In the genomic region with DNA sequence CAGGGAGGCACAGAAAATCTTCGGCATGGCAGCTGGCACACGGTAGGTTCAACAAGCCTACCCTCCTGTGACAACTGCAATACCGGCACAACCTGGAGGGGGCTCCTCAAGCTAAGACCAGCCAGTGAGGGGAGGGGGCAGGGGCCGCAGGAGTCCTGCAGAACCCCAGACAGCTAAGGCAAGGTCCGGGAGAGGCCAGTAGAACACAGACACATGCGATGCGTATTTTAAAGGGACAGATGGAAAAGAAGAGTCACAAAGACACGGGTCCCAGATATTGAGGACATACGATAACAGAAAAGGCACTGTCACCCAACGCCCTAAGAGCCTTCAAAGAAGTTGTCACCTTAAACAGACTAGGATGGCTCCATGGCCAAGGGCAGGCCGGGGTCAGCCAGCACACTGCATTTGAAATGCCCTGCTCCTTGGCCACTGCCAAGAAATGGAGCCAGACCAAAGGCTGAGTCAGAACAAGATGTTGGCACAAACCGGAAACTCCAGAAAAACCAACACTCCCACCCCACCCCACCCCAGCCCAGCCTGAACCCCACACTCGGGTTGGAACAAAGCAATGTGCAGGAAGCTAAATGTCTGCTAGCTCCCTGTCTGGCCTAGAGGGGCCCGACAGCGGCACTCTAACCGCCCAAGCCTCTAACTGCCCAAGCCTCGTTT, we compare ENCODE assay signal across 9 mouse cellular contexts. TPM values are rescaled to one million over a fixed set of nuclear protein-coding genes. Genes with fewer than 3 reads are reported as not detected.
DNase-seq lines count a peak whose midpoint lies in the region; ATAC-seq and TF ChIP-seq lines count a peak whose summit lies in the region.
"Had no signal": no experiment of that assay in that cellular context is flagged by ENCODE, and none has a peak within 500 bp of the region (broad histone marks: within the 10 kb centered on the region; RNA-seq: fewer than 3 reads in every experiment).

No protein-coding gene starts in this region.

- H3K9me3 ChIP-seq in heart, embryonic 16.5 days (replicated peaks; ENCODE audit: control insufficient read depth, low read length): no peaks in the 10 kb centered on the region
- no peaks in the 10 kb centered on the region for H3K9me3 ChIP-seq in heart, embryonic 10.5 days
- no peaks in the 10 kb centered on the region for H3K9me3 ChIP-seq in hindbrain, embryonic 14.5 days (ENCODE audit: control insufficient read depth, low read length)
- H3K9me3 ChIP-seq: heart, embryonic 13.5 days had no signal

- TF ChIP-seq POLR2A in thymus, adult 2 months (IDR thresholded peaks at IDR 0.05; ENCODE audit: control insufficient read depth, extremely low read depth, insufficient read depth, low read length, poor library complexity): no peak

- ATAC-seq in heart, embryonic 16.5 days (replicated peaks; ENCODE audit: extremely low read depth, insufficient read depth, low FRiP score): 0 out of 2 replicates have a peak, but pooled peaks have one; percentile 31
- peak; percentile 49; the same call in 1 of the 2 replicates for ATAC-seq in hindbrain, embryonic 14.5 days (ENCODE audit: low FRiP score)

- H3K27ac ChIP-seq in heart, embryonic 16.5 days (ENCODE audit: low read length): no peak overlapping the region
- H3K27ac ChIP-seq in heart, embryonic 10.5 days: no peak overlapping the region
- H3K27ac ChIP-seq in thymus, adult 2 months (ENCODE audit: control insufficient read depth, insufficient read depth, low read length): no peak overlapping the region
- no peak overlapping the region for H3K27ac ChIP-seq in hindbrain, embryonic 14.5 days
- H3K27ac ChIP-seq: heart, embryonic 13.5 days had no signal

- peaks cover 2% of the 10 kb centered on the region; the same call in 1 of the 2 replicates for H3K4me1 ChIP-seq in heart, embryonic 16.5 days (ENCODE audit: control insufficient read depth, insufficient read depth, low read length)
- peaks cover 33% of the 10 kb centered on the region for H3K4me1 ChIP-seq in heart, embryonic 10.5 days
- H3K4me1 ChIP-seq in thymus, adult 2 months (replicated peaks; ENCODE audit: control insufficient read depth, insufficient read depth, low read length): peaks cover 4% of the 10 kb centered on the region
- H3K4me1 ChIP-seq in hindbrain, embryonic 14.5 days (replicated peaks; ENCODE audit: control insufficient read depth, insufficient read depth, low read length): no peaks in the 10 kb centered on the region

- TF ChIP-seq CTCF in thymus, adult 2 months (IDR thresholded peaks at IDR 0.05; ENCODE audit: borderline replicate concordance, control insufficient read depth, extremely low read depth, insufficient read depth, low read length, poor library complexity): 0 out of 2 replicates have a peak, but pooled peaks have one; percentile 33

- no peaks in the 10 kb centered on the region for H3K27me3 ChIP-seq in heart, embryonic 16.5 days (ENCODE audit: control insufficient read depth, insufficient read depth, low read length)
- H3K27me3 ChIP-seq in heart, embryonic 10.5 days (ENCODE audit: insufficient read depth, poor library complexity, severe bottlenecking): no peaks in the 10 kb centered on the region
- H3K27me3 ChIP-seq in thymus, adult 2 months (ENCODE audit: control insufficient read depth, insufficient read depth, low read length): no peaks in the 10 kb centered on the region
- no peaks in the 10 kb centered on the region for H3K27me3 ChIP-seq in hindbrain, embryonic 14.5 days (ENCODE audit: control insufficient read depth, insufficient read depth, low read length)
- H3K27me3 ChIP-seq: heart, embryonic 13.5 days had no signal

- 64% methylated on average over 17 of the region's 17 CpGs for WGBS in heart, embryonic 16.5 days
- 74% methylated on average over 17 of the region's 17 CpGs for WGBS in heart, embryonic 10.5 days
- WGBS in thymus, adult 2 months: 75% methylated on average over 17 of the region's 17 CpGs
- WGBS in hindbrain, embryonic 14.5 days: 83% methylated on average over 17 of the region's 17 CpGs

- no peak overlapping the region for H3K4me2 ChIP-seq in heart, embryonic 16.5 days (ENCODE audit: low read depth, low read length)
- H3K4me2 ChIP-seq in hindbrain, embryonic 14.5 days (replicated peaks): no peak overlapping the region
- H3K4me2 ChIP-seq: heart, embryonic 13.5 days had no signal

- H3K4me3 ChIP-seq in heart, embryonic 16.5 days (ENCODE audit: low read length): no peak overlapping the region
- H3K4me3 ChIP-seq in heart, embryonic 10.5 days: no peak overlapping the region
- H3K4me3 ChIP-seq in thymus, adult 2 months (ENCODE audit: control insufficient read depth, insufficient read depth, low read length): no peak overlapping the region
- H3K4me3 ChIP-seq in hindbrain, embryonic 14.5 days (replicated peaks; ENCODE audit: low read length): no peak overlapping the region
- H3K4me3 ChIP-seq: heart, embryonic 13.5 days had no signal

- no peak overlapping the region for H3K9ac ChIP-seq in heart, embryonic 16.5 days (ENCODE audit: low read length)
- H3K9ac ChIP-seq in hindbrain, embryonic 14.5 days: no peak overlapping the region
- H3K9ac ChIP-seq: heart, embryonic 13.5 days had no signal

- no peak for DNase-seq in heart, embryonic 10.5 days (ENCODE audit: low spot score)
- peak; percentile 62 for DNase-seq in thymus, adult 2 months
- DNase-seq in thymus, adult 18-20 months: no peak
- no peak for DNase-seq in hindbrain, embryonic 14.5 days (ENCODE audit: low spot score)
- peak; percentile 43 for DNase-seq in thymus, postnatal 0 days (ENCODE audit: low spot score)
- DNase-seq in layer of hippocampus, adult 9-10 months (ENCODE audit: low spot score): no peak
- no peak for DNase-seq in kidney, postnatal 14 days

- peaks cover 9% of the 10 kb centered on the region; the same call in 1 of the 2 replicates for H3K36me3 ChIP-seq in heart, embryonic 16.5 days (ENCODE audit: control insufficient read depth, insufficient read depth)
- peaks cover 71% of the 10 kb centered on the region for H3K36me3 ChIP-seq in heart, embryonic 10.5 days
- H3K36me3 ChIP-seq in thymus, adult 2 months (ENCODE audit: control insufficient read depth, insufficient read depth, low read length): peaks cover 41% of the 10 kb centered on the region
- H3K36me3 ChIP-seq in hindbrain, embryonic 14.5 days (replicated peaks; ENCODE audit: control insufficient read depth, insufficient read depth): peaks cover 50% of the 10 kb centered on the region

RNA-seq across cellular contexts. Expression of a gene that starts 53.4 kb away (rescaled TPM):
- polyA plus RNA-seq in heart, embryonic 16.5 days (2015; fragmentation: Nextera tagmentation; extraction: Ambion mirVana): 51.4 and 68.8 TPM in 2 replicates
- 80.6 and 114 TPM in 2 replicates for polyA plus RNA-seq in heart, embryonic 10.5 days (2016; fragmentation: Nextera tagmentation; extraction: Ambion mirVana)
- 107 and 117 TPM in 2 replicates for polyA plus RNA-seq in thymus, adult 2 months (2012; rRNA removed)
- polyA plus RNA-seq in hindbrain, embryonic 14.5 days (2014; fragmentation: Nextera tagmentation; extraction: Ambion mirVana): 48.8 and 49.6 TPM in 2 replicates
- 165 and 193 TPM in 2 replicates for polyA plus RNA-seq in thymus, postnatal 0 days (2015; fragmentation: Nextera tagmentation; extraction: Ambion mirVana)

Comparison
In these comparisons a context has a peak if more than half of its experiments do, and no peak if none do; other contexts are left out.
1. DNase-seq: peak in thymus, adult 2 months (single experiment) and thymus, postnatal 0 days (single experiment); none in heart, embryonic 10.5 days (single experiment), thymus, adult 18-20 months (0 of 2), hindbrain, embryonic 14.5 days (single experiment), layer of hippocampus, adult 9-10 months (single experiment) and kidney, postnatal 14 days (single experiment).